Mouse (Mus musculus) liver, adult 2 months (tissue): ENCODE results near the gene Cldn8. TPM values are rescaled to one million over a fixed set of nuclear protein-coding genes. Genes with fewer than 3 reads are reported as not detected.

Experiments
- DNase-seq: peaks from one replicate; pipeline ENCODE4 v3.0.0-alpha.2; 2011; ENCODE audit warnings: low read depth, low spot score; ENCODE audit errors: extremely low read depth
- H3K27ac ChIP-seq: fragments of 200-500 bp; replicated peaks from 2 replicates; pipeline ENCODE4 v1.5.1; 2012; ENCODE audit warnings: low read depth, mild to moderate bottlenecking, control low read depth, inconsistent platforms, low read length; ENCODE audit not compliant: insufficient read depth
- H3K27me3 ChIP-seq: fragments of 200-500 bp; 2 replicates; pipeline ENCODE4 v1.6.1; 2012; ENCODE audit warnings: mild to moderate bottlenecking, moderate library complexity, low read length, inconsistent platforms; ENCODE audit not compliant: control insufficient read depth, insufficient read depth
- H3K36me3 ChIP-seq: fragments of 200-500 bp; 2 replicates; pipeline ENCODE4 v1.6.1; 2012; ENCODE audit warnings: low read length, inconsistent platforms; ENCODE audit not compliant: control insufficient read depth, insufficient read depth
- H3K4me1 ChIP-seq: fragments of 200-500 bp; 2 replicates; pipeline ENCODE4 v1.6.1; 2011; ENCODE audit warnings: low read length; ENCODE audit not compliant: control insufficient read depth, insufficient read depth
- H3K4me3 ChIP-seq: fragments of 200-500 bp; 2 replicates; pipeline ENCODE4 v1.5.1; 2011; ENCODE audit warnings: low read depth, mild to moderate bottlenecking, control low read depth, low read length, moderate library complexity; ENCODE audit not compliant: insufficient read depth
- H3K79me2 ChIP-seq: fragments of 200-500 bp; 2 replicates; pipeline ENCODE4 v1.6.1; 2012; ENCODE audit warnings: inconsistent platforms, mild to moderate bottlenecking, low read length, moderate library complexity; ENCODE audit not compliant: control insufficient read depth, insufficient read depth
- H3K9ac ChIP-seq: fragments of 200-500 bp; 2 replicates; pipeline ENCODE4 v1.6.1; 2012; ENCODE audit warnings: low read depth, mild to moderate bottlenecking, control low read depth, inconsistent platforms, low read length
- CTCF ChIP-seq: fragments of 200-500 bp; IDR thresholded peaks from 2 replicates; pipeline ENCODE4 v1.5.1; 2011; ENCODE audit warnings: low read depth, low read length, control low read depth
- POLR2A ChIP-seq: fragments of 200-500 bp; IDR thresholded peaks from 2 replicates; pipeline ENCODE4 v1.6.1; 2011; ENCODE audit warnings: low read length, control low read depth; ENCODE audit not compliant: insufficient read depth; ENCODE audit errors: extremely low read depth
- polyA plus RNA-seq: library from polyadenylated mRNA; depleted of rRNA; stranded (reverse); fragments of >200 nt; gene quantifications from 2 replicates; pipeline ENCODE4 v1.2.3, GENCODE M21; 2012; rRNA removed
- total RNA-seq: library from RNA; depleted of rRNA; stranded (reverse); fragments of >200 nt; gene quantifications from 2 replicates; pipeline ENCODE4 v1.2.3, GENCODE M21; 2014; rRNA removed

Cldn8 gene
- total and polyA plus RNA-seq, 2 experiments, result 0.05 to 0.37 TPM

DNA sequence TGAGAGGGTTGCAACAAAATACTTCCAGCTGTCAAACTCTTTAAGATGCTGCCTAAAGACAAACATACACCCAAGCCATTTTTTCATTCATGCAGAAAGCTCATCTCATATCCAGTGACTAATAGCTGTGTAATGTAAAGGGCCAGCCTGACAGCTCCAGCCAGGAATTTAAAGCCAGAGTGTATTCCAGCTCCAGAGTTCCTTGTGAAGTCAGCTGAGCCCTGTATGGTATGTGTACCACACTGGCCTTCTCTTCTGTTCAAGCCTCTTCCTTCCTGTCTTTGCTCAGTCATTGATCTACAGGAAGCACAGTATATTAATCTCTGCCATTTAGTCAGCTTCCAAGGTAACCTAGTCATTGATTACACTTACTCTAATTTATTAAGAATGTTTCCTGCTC is 51.6 kb downstream of the Cldn8 start:
- no peaks in the 10 kb centered on the region for H3K27me3 ChIP-seq
- no peak overlapping the region for H3K4me3 ChIP-seq
- no peaks in the 10 kb centered on the region for H3K4me1 ChIP-seq
- H3K79me2 ChIP-seq, result no peaks in the 10 kb centered on the region
- DNase-seq, result no peak
- no peaks in the 10 kb centered on the region for H3K36me3 ChIP-seq
- H3K9ac ChIP-seq, result no peak overlapping the region
- TF ChIP-seq CTCF (no peak), POLR2A (no peak)
- no peak overlapping the region for H3K27ac ChIP-seq

Other genes starting within 250 kb of the Cldn8 start
- gene Cldn17, start 56.2 kb downstream of the Cldn8 start, total RNA-seq, result not detected in 2 replicates
- gene Cldn17, start 56.2 kb downstream of the Cldn8 start, polyA plus RNA-seq, result not detected in 2 replicates
- not detected in 2 replicates for gene Krtap24-1, start 49.1 kb upstream of the Cldn8 start, total RNA-seq
- gene Krtap24-1, start 49.1 kb upstream of the Cldn8 start, polyA plus RNA-seq, result not detected in 2 replicates
- gene 2310079G19Rik, start 64.5 kb upstream of the Cldn8 start, total RNA-seq, result not detected in 2 replicates
- not detected in 2 replicates for gene 2310079G19Rik, start 64.5 kb upstream of the Cldn8 start, polyA plus RNA-seq
- not detected in 2 replicates for gene Krtap26-1, start 84.6 kb upstream of the Cldn8 start, total RNA-seq
- not detected in 2 replicates for gene Krtap26-1, start 84.6 kb upstream of the Cldn8 start, polyA plus RNA-seq
- not detected in 2 replicates for gene Krtap27-1, start 108.5 kb upstream of the Cldn8 start, total RNA-seq
- gene Krtap27-1, start 108.5 kb upstream of the Cldn8 start, polyA plus RNA-seq, result not detected in 2 replicates
- gene 2310061N02Rik, start 144.8 kb upstream of the Cldn8 start, total RNA-seq, result not detected in 2 replicates
- gene 2310061N02Rik, start 144.8 kb upstream of the Cldn8 start, polyA plus RNA-seq, result not detected in 2 replicates
- not detected in 2 replicates for gene Krtap13-1, start 165.7 kb upstream of the Cldn8 start, total RNA-seq
- not detected in 2 replicates for gene Krtap13-1, start 165.7 kb upstream of the Cldn8 start, polyA plus RNA-seq
- not detected in 2 replicates for gene Krtap13, start 188.5 kb upstream of the Cldn8 start, total RNA-seq
- not detected in 2 replicates for gene Krtap13, start 188.5 kb upstream of the Cldn8 start, polyA plus RNA-seq
- gene 2310034C09Rik, start 195.7 kb upstream of the Cldn8 start, total RNA-seq, result not detected in 2 replicates
- not detected in 2 replicates for gene 2310034C09Rik, start 195.7 kb upstream of the Cldn8 start, polyA plus RNA-seq
- gene 2310057N15Rik, start 211.0 kb upstream of the Cldn8 start, total RNA-seq, result not detected in 2 replicates
- gene 2310057N15Rik, start 211.0 kb upstream of the Cldn8 start, polyA plus RNA-seq, result not detected in 2 replicates
- not detected in 2 replicates for gene Gm5965, start 214.7 kb upstream of the Cldn8 start, total RNA-seq
- gene Gm5965, start 214.7 kb upstream of the Cldn8 start, polyA plus RNA-seq, result not detected in 2 replicates
- not detected in 2 replicates for gene Gm20741, start 249.0 kb upstream of the Cldn8 start, total RNA-seq
- gene Gm20741, start 249.0 kb upstream of the Cldn8 start, polyA plus RNA-seq, result not detected in 2 replicates